Mouse (Mus musculus) embryonic facial prominence, embryonic 12.5 days (tissue): ENCODE data around the gene Wdr4. TPM values are rescaled to one million over a fixed set of nuclear protein-coding genes. Genes with fewer than 3 reads are reported as not detected.

Experiments used
- ATAC-seq: fragments of 200-750 bp; cut with Nextera tagmentation; 2 replicates; pipeline ENCODE4 v1.8.0; 2017; ENCODE audit not compliant: insufficient number of reproducible peaks, insufficient read depth, low FRiP score, low TSS enrichment
- H3K27ac ChIP-seq: fragments of 300-500 bp; sonication (generic); 2 replicates; pipeline ENCODE4 v1.5.1; 2016; ENCODE audit warnings: mild to moderate bottlenecking
- H3K27me3 ChIP-seq: fragments of 300-500 bp; sonication (generic); 2 replicates; pipeline ENCODE4 v1.6.1; 2016; ENCODE audit warnings: mild to moderate bottlenecking, moderate library complexity
- H3K36me3 ChIP-seq: fragments of 300-500 bp; sonication (generic); 2 replicates; pipeline ENCODE4 v1.6.1; 2016; ENCODE audit warnings: mild to moderate bottlenecking
- H3K4me1 ChIP-seq: fragments of 300-500 bp; sonication (generic); 2 replicates; pipeline ENCODE4 v1.6.1; 2016
- H3K4me2 ChIP-seq: fragments of 300-500 bp; sonication (generic); replicated peaks from 2 replicates; pipeline ENCODE4 v1.6.1; 2016; ENCODE audit warnings: mild to moderate bottlenecking, moderate library complexity
- H3K4me3 ChIP-seq: fragments of 300-500 bp; sonication (generic); 2 replicates; pipeline ENCODE4 v1.5.1; 2016; ENCODE audit warnings: mild to moderate bottlenecking
- H3K9ac ChIP-seq: fragments of 300-500 bp; sonication (generic); 2 replicates; pipeline ENCODE4 v1.6.1; 2016; ENCODE audit warnings: mild to moderate bottlenecking, moderate library complexity
- H3K9me3 ChIP-seq: fragments of 300-500 bp; sonication (generic); 2 replicates; pipeline ENCODE4 v1.6.1; 2016; ENCODE audit warnings: mild to moderate bottlenecking, moderate library complexity
- WGBS: fragments of 180-500 bp; shearing (Covaris S2); methylation state at CpG from one replicate; pipeline ENCODE4 v1.1.7; 2016; 5-methylcytosine and 5-hydroxymethylcytosine counted together
- polyA plus RNA-seq: library from polyadenylated mRNA; unstranded; fragments of >200 nt; fragmentation: Nextera tagmentation; extraction: Ambion mirVana; gene quantifications from 2 replicates; pipeline ENCODE4 v1.2.1, GENCODE M21; 2016

The Wdr4 gene
- polyA plus RNA-seq, 1 experiment from 2014 or later, result 39.8 TPM

GRCm38 (mm10) chr17:31531441-31532158 lies 11.8 kb upstream of the Wdr4 start:
- 83% methylated on average over 14 of the region's 14 CpGs for WGBS
- Histone ChIP-seq H3K27me3 (no peaks in the 10 kb centered on the region), H3K4me1 (peaks cover 9% of the 10 kb centered on the region; the same call in 1 of the 2 replicates), H3K9me3 (no peaks in the 10 kb centered on the region), H3K27ac (no peak overlapping the region), H3K4me3 (no peak overlapping the region), H3K4me2 (no peak overlapping the region), H3K9ac (no peak overlapping the region), H3K36me3 (peaks cover 34% of the 10 kb centered on the region)
- ATAC-seq, result no peak

GRCm38 (mm10) chr17:31529314-31529713 lies 9.5 kb upstream of the Wdr4 start:
- Histone ChIP-seq H3K9me3 (no peaks in the 10 kb centered on the region), H3K4me1 (no peaks in the 10 kb centered on the region), H3K4me2 (no peak overlapping the region), H3K9ac (no peak overlapping the region), H3K27ac (no peak overlapping the region), H3K27me3 (no peaks in the 10 kb centered on the region), H3K4me3 (no peak overlapping the region), H3K36me3 (peaks cover 44% of the 10 kb centered on the region)
- 34% methylated on average over 15 of the region's 15 CpGs for WGBS
- ATAC-seq, result no peak

DNA sequence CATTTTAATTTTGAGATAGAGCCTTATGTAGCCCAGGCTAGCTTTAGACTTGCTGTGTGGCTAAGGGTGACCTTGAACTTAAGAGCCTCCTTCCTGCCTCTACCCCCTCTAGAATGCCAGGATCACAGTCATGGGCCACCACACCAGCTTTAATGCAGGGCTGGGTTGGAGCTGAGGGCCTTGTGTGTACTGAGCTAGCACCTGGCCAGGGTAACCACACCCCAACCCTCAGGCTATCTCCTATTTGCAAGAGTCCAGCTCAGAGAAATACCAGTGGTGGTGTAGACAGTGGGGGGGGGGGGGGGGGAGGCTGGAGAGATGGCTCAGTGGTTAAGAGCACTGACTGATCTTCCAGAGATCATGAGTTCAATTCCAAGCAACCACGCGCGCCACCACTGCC lies 6.0 kb upstream of the Wdr4 start:
- no peak overlapping the region for H3K9ac ChIP-seq
- no peak overlapping the region for H3K27ac ChIP-seq
- H3K9me3 ChIP-seq, result no peaks in the 10 kb centered on the region
- H3K4me2 ChIP-seq, result no peak overlapping the region
- H3K4me1 ChIP-seq, result peaks cover 9% of the 10 kb centered on the region; the same call in 1 of the 2 replicates
- no peaks in the 10 kb centered on the region for H3K27me3 ChIP-seq
- peaks cover 49% of the 10 kb centered on the region for H3K36me3 ChIP-seq
- WGBS, result 97% methylated on average over 3 of the region's 3 CpGs
- no peak for ATAC-seq
- H3K4me3 ChIP-seq, result no peak overlapping the region

GRCm38 (mm10) chr17:31525114-31525513 lies 5.3 kb upstream of the Wdr4 start:
- Histone ChIP-seq H3K27me3 (no peaks in the 10 kb centered on the region), H3K27ac (no peak overlapping the region), H3K4me2 (no peak overlapping the region), H3K36me3 (peaks cover 48% of the 10 kb centered on the region), H3K9ac (no peak overlapping the region), H3K4me1 (peaks cover 12% of the 10 kb centered on the region; the same call in 1 of the 2 replicates), H3K4me3 (no peak overlapping the region), H3K9me3 (no peaks in the 10 kb centered on the region)
- 96% methylated on average over 4 of the region's 4 CpGs for WGBS
- no peak for ATAC-seq

DNA sequence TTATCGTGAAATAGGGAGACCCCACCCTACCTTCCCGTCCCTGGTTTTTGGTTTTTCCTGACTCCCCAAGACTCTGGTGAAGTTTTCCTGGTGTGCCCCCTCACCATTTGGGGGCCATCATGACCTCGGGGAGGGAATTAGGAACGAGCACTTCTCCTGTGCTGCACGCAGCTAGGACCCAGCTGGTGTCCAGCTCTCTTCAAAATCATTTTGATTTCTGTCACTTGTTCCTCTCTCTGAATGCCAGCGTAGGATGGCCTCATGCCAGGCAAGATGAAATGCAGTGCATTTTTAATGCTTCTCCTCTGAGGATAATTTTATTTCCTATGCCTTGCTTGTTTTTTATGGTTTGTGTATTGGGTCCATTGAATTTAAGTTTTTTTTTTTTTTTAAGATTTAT lies 2.2 kb upstream of the Wdr4 start:
- no peaks in the 10 kb centered on the region for H3K27me3 ChIP-seq
- peaks cover 12% of the 10 kb centered on the region; the same call in 1 of the 2 replicates for H3K4me1 ChIP-seq
- H3K4me3 ChIP-seq, result no peak overlapping the region
- 91% methylated on average over 6 of the region's 6 CpGs for WGBS
- H3K9me3 ChIP-seq, result no peaks in the 10 kb centered on the region
- no peak for ATAC-seq
- peaks cover 29% of the 10 kb centered on the region for H3K36me3 ChIP-seq
- H3K27ac ChIP-seq, result no peak overlapping the region
- no peak overlapping the region for H3K9ac ChIP-seq
- H3K4me2 ChIP-seq, result no peak overlapping the region

DNA sequence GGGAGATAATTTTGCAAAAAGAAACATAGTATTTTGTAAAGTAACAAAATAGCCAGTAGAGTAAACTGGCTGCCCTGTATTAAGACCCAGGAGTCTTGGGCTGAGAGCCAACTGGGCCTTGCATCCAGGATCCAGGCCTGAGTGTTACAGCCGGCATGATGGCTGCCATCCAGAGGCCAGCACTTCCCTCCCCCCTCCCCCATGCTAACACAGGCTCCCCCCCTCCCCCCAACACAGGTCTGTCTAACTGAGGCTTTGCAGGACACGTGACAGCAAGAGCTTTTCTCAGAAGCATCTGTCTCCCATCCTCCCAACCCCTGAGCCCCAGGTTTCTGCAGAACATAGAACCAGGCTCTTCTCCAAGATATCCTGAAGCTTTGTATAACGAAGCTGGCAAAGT lies 1.1 kb upstream of the Wdr4 start:
- ATAC-seq, result no peak; the same call in 1 of the 2 replicates
- 16% methylated on average over 3 of the region's 3 CpGs for WGBS
- H3K9ac ChIP-seq, result peak overlapping the region; percentile 68; the same call in 1 of the 2 replicates

DNA sequence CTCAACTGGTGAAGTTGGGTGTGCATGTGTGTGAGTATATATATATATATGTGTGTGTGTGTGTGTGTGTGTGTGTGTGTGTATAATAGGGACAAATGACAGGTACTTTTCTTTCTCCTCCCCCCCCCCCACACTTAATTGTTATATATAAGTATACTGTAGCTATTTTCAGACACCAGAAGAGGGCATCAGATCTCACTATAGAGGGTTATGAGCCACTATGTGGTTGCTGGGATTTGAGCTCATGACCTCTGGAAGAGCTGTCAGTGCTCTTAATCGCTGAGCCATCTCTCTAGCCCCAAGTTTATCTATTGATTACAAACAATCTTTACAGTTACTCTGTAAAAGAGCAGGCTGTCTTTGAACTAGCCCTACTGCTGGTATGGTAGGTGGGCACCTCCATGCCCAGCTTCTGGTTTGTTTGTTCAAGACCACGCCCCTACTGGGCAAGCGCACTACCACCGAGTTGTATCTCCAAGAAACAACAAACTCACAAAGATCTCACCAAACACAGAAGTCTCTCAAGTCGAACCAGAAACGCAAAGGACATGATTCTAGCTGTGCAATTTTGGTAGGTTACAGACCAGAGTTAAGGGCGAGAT lies 335 bp downstream of the Wdr4 start:
- Histone ChIP-seq H3K9me3 (no peaks in the 10 kb centered on the region), H3K4me1 (peaks cover 12% of the 10 kb centered on the region; the same call in 1 of the 2 replicates), H3K9ac (no peak overlapping the region), H3K27me3 (no peaks in the 10 kb centered on the region), H3K27ac (peak overlapping the region; percentile 81; the same call in 1 of the 2 replicates), H3K36me3 (peaks cover 18% of the 10 kb centered on the region), H3K4me2 (peak overlapping the region; percentile 60), H3K4me3 (peak overlapping the region; percentile 86)
- peak; percentile 52 for ATAC-seq
- WGBS, result 3% methylated on average over 7 of the region's 7 CpGs

More for the DNA sequence above, 1.1 kb upstream of the Wdr4 start:
- Histone ChIP-seq H3K36me3 (peaks cover 24% of the 10 kb centered on the region), H3K4me3 (peak overlapping the region; percentile 86), H3K4me1 (peaks cover 12% of the 10 kb centered on the region; the same call in 1 of the 2 replicates), H3K27ac (no peak overlapping the region), H3K9me3 (no peaks in the 10 kb centered on the region), H3K4me2 (peak overlapping the region; percentile 60), H3K27me3 (no peaks in the 10 kb centered on the region)

DNA sequence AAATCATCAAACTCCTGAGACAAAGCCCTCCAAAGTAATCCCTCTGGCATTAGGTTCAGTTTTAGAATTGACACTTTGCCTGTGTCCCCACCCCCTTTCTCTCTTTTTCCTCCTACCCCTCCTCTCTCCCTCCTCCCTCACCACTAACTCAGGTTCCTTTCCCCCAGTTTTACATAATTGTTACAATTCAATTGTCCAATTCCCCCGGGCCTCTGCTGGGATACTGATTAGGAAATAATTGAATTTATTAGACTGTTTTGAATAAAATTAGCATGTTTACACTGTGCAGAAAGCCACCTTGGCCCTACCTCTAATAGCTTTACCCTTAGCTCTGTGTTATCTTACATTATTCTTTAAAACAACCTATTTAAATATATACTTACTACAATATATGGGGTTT lies 5.1 kb downstream of the Wdr4 start:
- Histone ChIP-seq H3K9me3 (no peaks in the 10 kb centered on the region), H3K27me3 (no peaks in the 10 kb centered on the region), H3K4me1 (peaks cover 10% of the 10 kb centered on the region), H3K9ac (no peak overlapping the region), H3K36me3 (0 out of 2 replicates have a peak, but pooled peaks cover under 1% of the 10 kb centered on the region), H3K4me2 (no peak overlapping the region), H3K4me3 (no peak overlapping the region), H3K27ac (no peak overlapping the region)
- WGBS, result 76% methylated on average over 1 of the region's 1 CpGs
- no peak for ATAC-seq

- H3K27ac ChIP-seq, result no peak overlapping the region
- peak overlapping the region; percentile 79 for H3K4me2 ChIP-seq
- no peaks in the 10 kb centered on the region for H3K27me3 ChIP-seq
- peaks cover 19% of the 10 kb centered on the region for H3K36me3 ChIP-seq
- H3K4me1 ChIP-seq, result peaks cover 10% of the 10 kb centered on the region
- peak overlapping the region; percentile 66 for H3K9ac ChIP-seq
- no peaks in the 10 kb centered on the region for H3K9me3 ChIP-seq
- WGBS, result 23% methylated on average over 6 of the region's 6 CpGs
- ATAC-seq, result 0 out of 2 replicates have a peak, but pooled peaks have one; percentile 1
- H3K4me3 ChIP-seq, result peak overlapping the region; percentile 84
These were observed 7.2 kb downstream of the Wdr4 start for GRCm38 (mm10) chr17:31512593-31512992.

GRCm38 (mm10) chr17:31511792-31512495 lies 7.8 kb downstream of the Wdr4 start:
- Histone ChIP-seq H3K9ac (peak overlapping the region; percentile 66), H3K27me3 (no peaks in the 10 kb centered on the region), H3K4me2 (peak overlapping the region; percentile 79), H3K36me3 (peaks cover 25% of the 10 kb centered on the region), H3K4me1 (peaks cover 10% of the 10 kb centered on the region), H3K27ac (peak overlapping the region; percentile 74), H3K4me3 (peak overlapping the region; percentile 84), H3K9me3 (no peaks in the 10 kb centered on the region)
- ATAC-seq, result peak; percentile 95
- WGBS, result under 1% methylated on average over 56 of the region's 56 CpGs

DNA sequence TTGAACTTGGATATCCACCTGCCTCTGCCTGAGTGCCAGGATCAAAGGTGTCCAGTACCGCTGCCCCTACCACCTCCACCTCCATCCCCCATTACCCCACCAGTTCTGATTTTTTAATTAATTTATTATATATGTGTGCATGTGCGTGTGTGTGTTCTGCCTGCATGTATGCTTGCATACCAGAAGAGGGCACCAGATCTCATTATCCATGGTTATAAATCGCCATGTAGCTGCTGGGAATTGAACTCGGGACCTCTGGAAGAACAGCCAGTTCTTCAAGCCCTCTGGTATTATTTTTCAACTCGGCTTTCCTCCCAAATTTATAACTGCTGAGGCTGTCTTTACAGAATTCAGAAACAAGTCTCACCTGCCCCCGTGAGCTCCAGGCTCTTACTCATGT lies 8.8 kb downstream of the Wdr4 start:
- Histone ChIP-seq H3K9me3 (no peaks in the 10 kb centered on the region), H3K9ac (no peak overlapping the region), H3K4me2 (peak overlapping the region; percentile 79), H3K4me1 (peaks cover 10% of the 10 kb centered on the region), H3K27me3 (no peaks in the 10 kb centered on the region), H3K27ac (no peak overlapping the region), H3K36me3 (peaks cover 32% of the 10 kb centered on the region), H3K4me3 (peak overlapping the region; percentile 84)
- no peak for ATAC-seq
- 92% methylated on average over 6 of the region's 6 CpGs for WGBS
